Mouse (Mus musculus) gastrocnemius, adult 8-10 months (tissue): ENCODE results near the gene Rin3. TPM values are rescaled to one million over a fixed set of nuclear protein-coding genes. Genes with fewer than 3 reads are reported as not detected.

Source experiments
- DNase-seq, 2 experiments: peaks; one replicate each; pipeline ENCODE4 v3.0.0; 2022; ENCODE audit warnings: low spot score in 2 of 2
- total RNA-seq, 4 experiments: library from RNA; stranded (reverse); gene quantifications; 2 replicates each; pipeline ENCODE4 v1.2.4; 2022

Gene Rin3
- total RNA-seq, 4 experiments from 2014 or later: 2.2 to 5.6 (median 4.2) TPM

- no peak for DNase-seq
Observed at GRCm38 (mm10) chr12:102302322-102302721, 19.5 kb downstream of the Rin3 start.

DNA sequence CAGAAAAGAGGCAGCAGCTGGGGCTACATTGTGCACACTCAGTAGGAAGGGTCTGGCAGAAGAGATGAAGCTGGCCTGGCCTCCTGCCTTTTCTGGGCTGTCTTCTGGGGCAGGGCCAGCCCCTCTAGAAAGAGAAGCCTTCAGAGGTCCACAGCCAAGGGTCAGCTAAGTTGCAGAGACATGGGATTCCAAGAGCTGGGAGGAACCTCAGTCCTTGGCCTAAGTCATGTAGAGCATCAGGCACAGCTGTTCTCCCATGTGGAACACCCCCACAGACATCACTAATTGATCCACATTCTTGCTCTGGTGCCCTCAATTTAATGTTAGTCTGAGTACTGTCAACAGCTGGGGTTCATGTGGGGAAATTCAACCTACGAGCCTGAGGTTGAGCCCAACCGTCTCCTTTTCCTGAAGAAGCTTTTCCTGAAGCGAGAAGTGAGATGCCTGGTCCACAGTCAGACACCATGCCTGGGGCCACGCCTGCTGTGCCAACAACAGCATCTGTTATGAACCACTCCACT is 20.0 kb downstream of the Rin3 start:
- DNase-seq: peak; percentile 67 to 77

- no peak for DNase-seq
Observed at GRCm38 (mm10) chr12:102303867-102304266, 21.0 kb downstream of the Rin3 start.

- no peak for DNase-seq
Observed at GRCm38 (mm10) chr12:102305069-102305836, 22.4 kb downstream of the Rin3 start.

GRCm38 (mm10) chr12:102308001-102308456 is 25.2 kb downstream of the Rin3 start:
- DNase-seq: no peak

GRCm38 (mm10) chr12:102308457-102309011 is 25.7 kb downstream of the Rin3 start:
- DNase-seq: no peak

GRCm38 (mm10) chr12:102309099-102309799 is 26.4 kb downstream of the Rin3 start:
- no peak for DNase-seq

DNA sequence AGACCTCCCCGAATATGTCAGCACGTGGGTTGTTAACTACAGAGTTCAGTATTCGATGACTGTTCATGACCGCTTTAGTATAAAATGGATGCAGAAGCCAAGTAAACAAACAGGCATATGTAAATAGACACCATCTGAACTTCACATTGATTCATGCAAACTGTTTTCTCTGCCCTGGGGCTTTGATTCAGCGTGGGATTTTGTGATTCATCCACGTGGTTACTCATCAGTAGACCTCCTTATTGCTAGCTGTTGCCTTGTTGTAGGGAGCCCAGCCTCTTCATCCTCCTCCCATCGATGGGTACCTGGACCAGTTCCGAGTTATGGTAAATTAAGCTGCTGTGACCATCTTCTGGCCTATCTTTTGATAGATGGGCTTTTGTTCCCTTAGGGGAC is 26.9 kb downstream of the Rin3 start:
- no peak for DNase-seq

DNA sequence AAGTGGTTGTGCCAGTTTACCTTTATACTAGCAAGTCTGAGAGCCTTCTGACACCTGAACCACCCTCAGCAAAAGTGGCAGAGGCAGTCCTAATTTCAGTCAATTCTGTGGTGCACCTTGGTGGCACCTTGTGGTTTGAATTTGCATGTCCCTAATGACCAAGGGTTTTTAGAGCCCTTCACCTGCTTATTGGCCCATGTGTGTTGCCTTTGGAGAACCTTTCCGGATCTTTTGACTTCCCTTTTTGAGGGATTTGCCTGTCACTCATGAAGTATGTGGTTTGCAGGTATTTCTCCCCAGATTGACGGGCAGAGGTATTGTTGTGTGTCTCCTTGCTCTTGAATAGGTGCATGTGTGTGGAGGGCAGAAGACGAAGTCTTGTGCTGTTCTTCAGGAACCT is 27.4 kb downstream of the Rin3 start:
- no peak for DNase-seq

- DNase-seq: no peak
Observed at GRCm38 (mm10) chr12:102311454-102311853, 28.6 kb downstream of the Rin3 start.

DNA sequence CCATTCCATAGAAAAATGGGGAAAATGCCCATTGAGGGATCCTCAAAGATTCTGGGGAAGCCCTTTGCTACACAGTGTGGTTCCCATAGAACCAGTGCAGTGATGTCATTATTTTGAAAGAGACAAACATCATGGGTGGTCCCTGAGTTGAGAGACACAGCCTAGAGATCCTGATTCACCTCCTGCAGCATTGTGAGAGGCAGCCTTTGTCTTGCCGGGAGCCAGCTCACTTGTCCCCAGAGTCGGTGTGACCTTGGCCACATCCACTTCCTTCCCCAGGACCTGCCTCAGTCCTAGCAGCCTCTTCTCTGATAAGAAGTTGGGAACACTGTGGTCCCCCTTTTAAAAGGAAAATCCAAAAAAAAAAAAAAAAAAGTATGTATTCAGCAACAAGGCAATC is 36.3 kb downstream of the Rin3 start:
- no peak for DNase-seq

GRCm38 (mm10) chr12:102319899-102320298 is 37.1 kb downstream of the Rin3 start:
- no peak for DNase-seq

- no peak for DNase-seq
Observed at GRCm38 (mm10) chr12:102320322-102320721, 37.5 kb downstream of the Rin3 start.

- DNase-seq: no peak
Observed at GRCm38 (mm10) chr12:102321064-102321728, 38.3 kb downstream of the Rin3 start.

GRCm38 (mm10) chr12:102321855-102322254 is 39.0 kb downstream of the Rin3 start:
- DNase-seq: peak in 1 of 2 experiments; percentile 11

- DNase-seq: no peak
Observed at GRCm38 (mm10) chr12:102323392-102323791, 40.5 kb downstream of the Rin3 start.

GRCm38 (mm10) chr12:102324156-102324885 is 41.5 kb downstream of the Rin3 start:
- no peak for DNase-seq

GRCm38 (mm10) chr12:102324886-102325220 is 42.0 kb downstream of the Rin3 start:
- no peak for DNase-seq

- DNase-seq: no peak
Observed at GRCm38 (mm10) chr12:102326753-102327340, 44.0 kb downstream of the Rin3 start.

DNA sequence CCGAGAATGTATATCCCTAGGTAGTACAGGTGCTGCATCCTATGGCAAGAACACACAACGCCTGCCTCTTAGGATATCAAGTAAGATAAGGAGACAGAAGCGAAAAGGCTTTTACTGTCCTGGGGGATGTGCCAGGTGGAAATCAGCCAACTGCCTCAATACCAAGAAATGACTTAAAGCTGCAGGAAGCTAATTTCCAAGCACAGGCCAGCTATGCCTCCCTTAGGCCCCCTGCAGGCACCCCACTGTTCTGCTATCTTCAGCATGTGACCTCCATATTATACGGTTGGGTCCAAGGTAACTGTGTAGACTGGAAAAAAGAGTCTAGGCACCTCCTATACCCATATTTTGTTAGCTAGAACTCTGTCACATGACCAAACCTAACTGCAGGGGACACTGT is 44.7 kb downstream of the Rin3 start:
- no peak for DNase-seq

- DNase-seq: no peak
Observed at GRCm38 (mm10) chr12:102328090-102328489, 45.2 kb downstream of the Rin3 start.
